Mouse (Mus musculus) cortical plate, adult 2 months (tissue): Measurements from ENCODE around the gene Itih2.

Experiments
- CTCF ChIP-seq: fragments of 200-500 bp; IDR thresholded peaks from 2 replicates; pipeline ENCODE4 v1.5.1; 2011; ENCODE audit warnings: mild to moderate bottlenecking, control low read depth, low read length; ENCODE audit not compliant: insufficient read depth; ENCODE audit errors: extremely low read depth
- POLR2A ChIP-seq: fragments of 200-500 bp; IDR thresholded peaks from 2 replicates; pipeline ENCODE4 v1.6.1; 2011; ENCODE audit warnings: mild to moderate bottlenecking, low read length, control low read depth; ENCODE audit not compliant: insufficient read depth; ENCODE audit errors: extremely low read depth

DNA sequence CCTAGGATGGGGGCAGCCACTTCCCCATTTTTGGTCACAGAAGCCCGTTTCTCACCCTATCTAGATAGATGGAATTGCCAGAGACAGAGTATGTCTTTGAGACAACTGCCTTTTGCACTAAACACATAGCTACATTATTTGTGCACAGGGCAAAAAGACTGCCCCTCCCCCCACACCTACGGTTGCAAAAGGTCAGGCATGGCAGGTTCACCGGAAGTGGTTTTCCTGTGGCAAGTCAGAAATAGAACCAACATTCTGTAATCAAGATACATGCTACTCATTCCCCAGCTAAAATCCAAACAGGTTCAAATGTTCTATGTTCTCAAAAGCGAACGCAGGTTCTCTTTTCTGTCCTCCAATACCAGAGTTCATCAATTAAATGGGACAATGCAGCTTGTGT lies 21.4 kb upstream of the Itih2 start:
- no peak for TF ChIP-seq CTCF
- TF ChIP-seq POLR2A, result no peak
